Mouse (Mus musculus): ENCODE results near the gene Plpp1.

DNA sequence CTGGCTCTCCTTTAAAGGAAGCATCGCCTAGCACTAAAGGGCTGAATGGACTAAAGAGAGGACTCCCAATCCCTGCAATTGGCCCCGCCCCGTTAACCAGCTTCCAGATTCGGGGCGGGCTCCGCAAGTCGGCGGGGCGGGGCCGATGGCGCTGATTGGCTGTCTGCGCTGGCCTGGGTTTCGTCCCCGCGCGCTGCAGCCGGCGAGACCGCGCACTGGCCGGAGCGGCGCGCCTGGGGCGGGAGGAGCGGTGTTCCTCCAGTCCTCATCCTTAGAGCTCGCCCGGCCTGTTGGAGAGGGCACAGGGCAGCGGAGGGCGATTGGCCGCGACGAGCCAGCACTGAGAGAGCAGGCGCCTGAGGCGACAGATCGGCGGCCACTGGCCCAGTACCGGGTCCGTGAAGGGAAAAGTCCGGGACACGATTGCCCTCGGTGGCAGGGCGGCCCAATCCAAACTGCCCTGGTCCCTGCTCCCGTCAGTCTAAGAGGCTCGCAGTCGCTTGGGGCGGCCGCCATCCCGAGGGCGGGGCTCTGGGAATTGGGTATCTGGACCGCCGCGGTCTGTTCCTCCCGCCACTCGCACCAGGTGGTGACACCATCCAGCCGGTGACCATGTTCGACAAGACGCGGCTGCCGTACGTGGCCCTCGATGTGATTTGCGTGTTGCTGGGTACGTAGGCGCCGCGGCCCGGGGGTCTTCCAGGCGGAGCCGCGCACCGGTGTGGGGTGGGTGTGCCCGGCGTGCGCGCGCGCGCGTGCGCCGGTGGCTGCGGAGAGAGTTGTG, at the start of gene Plpp1:
- TF ChIP-seq POLR2A (IDR thresholded peaks at IDR 0.05; ENCODE audit: low read depth, low read length): peak; percentile 37
- no peak for TF ChIP-seq CTCF (IDR thresholded peaks at IDR 0.05; ENCODE audit: extremely low read depth, insufficient read depth, insufficient read length, insufficient replicate concordance)

Measured in spleen, adult 2 months (tissue).